Mouse (Mus musculus) E14TG2a.4 (cell line): ENCODE data around the gene Ube2d1.
A peak's percentile ranks its signal among the peaks of the same experiment; 100 is the strongest.

Experiments used
- H3K27me3 ChIP-seq: 2 replicates; pipeline ENCODE4 v1.6.1; 2014; ENCODE audit warnings: low read length, control low read depth; ENCODE audit not compliant: insufficient read depth
- H3K36me3 ChIP-seq: 2 replicates; pipeline ENCODE4 v1.6.1; 2014; ENCODE audit warnings: low read length, control low read depth; ENCODE audit not compliant: insufficient read depth
- H3K4me1 ChIP-seq: replicated peaks from 2 replicates; pipeline ENCODE4 v1.6.1; 2014; ENCODE audit warnings: low read depth, low read length, control low read depth
- H3K4me3 ChIP-seq: replicated peaks from 2 replicates; pipeline ENCODE4 v1.5.1; 2014; ENCODE audit warnings: mild to moderate bottlenecking, low read length
- H3K9me3 ChIP-seq: 2 replicates; pipeline ENCODE4 v1.6.1; 2014; ENCODE audit warnings: low read length, control low read depth
- CTCF ChIP-seq: conservative IDR thresholded peaks from 2 replicates; pipeline ENCODE4 v1.5.1; 2014; ENCODE audit warnings: low read length
- NANOG ChIP-seq: IDR thresholded peaks from 2 replicates; pipeline ENCODE4 v1.6.1; 2014; ENCODE audit warnings: borderline replicate concordance, low read length, mixed read lengths
- POU5F1 ChIP-seq: IDR thresholded peaks from 2 replicates; pipeline ENCODE4 v1.6.1; 2014; ENCODE audit warnings: low read length, borderline replicate concordance

Gene Ube2d1

GRCm38 (mm10) chr10:71285126-71285580 lies at the start of gene Ube2d1:
TSS of gene Ube2d1 (minus strand) at chr10:71285262.
- no peak for TF ChIP-seq CTCF
- TF ChIP-seq NANOG, result no peak
- no peak for TF ChIP-seq POU5F1
- Histone ChIP-seq H3K4me3 (peak within 1 kb of the TSS; percentile 96), H3K9me3 (no peaks in the 10 kb centered on the region), H3K4me1 (peaks cover 32% of the 10 kb centered on the region), H3K27me3 (peaks cover 33% of the 10 kb centered on the region), H3K36me3 (peaks cover 5% of the 10 kb centered on the region; the same call in 1 of the 2 replicates)

- peaks cover 88% of the 10 kb centered on the region for H3K36me3 ChIP-seq
- H3K4me3 ChIP-seq, result no peak overlapping the region
- TF ChIP-seq CTCF, result no peak
- no peak for TF ChIP-seq POU5F1
- no peak for TF ChIP-seq NANOG
- no peaks in the 10 kb centered on the region for H3K27me3 ChIP-seq
- no peaks in the 10 kb centered on the region for H3K9me3 ChIP-seq
- H3K4me1 ChIP-seq, result peaks cover 51% of the 10 kb centered on the region
These were observed 47.8 kb upstream of the Ube2d1 start for GRCm38 (mm10) chr10:71332859-71333258.

DNA sequence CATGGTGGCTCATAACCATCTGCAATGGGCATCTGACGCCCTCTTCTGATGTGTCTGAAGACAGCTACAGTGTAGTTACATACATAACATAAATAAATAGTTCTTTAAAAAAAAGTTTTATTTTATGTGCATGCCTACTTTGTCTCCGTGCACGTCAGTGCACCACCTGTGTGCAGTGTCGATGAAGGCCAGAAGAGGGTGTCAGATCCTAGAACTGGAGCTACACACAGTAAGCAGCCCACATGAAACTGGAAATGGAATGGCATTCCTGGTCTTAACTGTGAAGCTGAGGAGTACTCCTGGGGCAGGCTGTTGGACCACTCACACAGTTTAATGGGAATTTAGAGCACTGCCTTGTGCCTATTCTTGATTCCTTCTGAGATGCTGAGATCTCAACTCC lies 47.3 kb upstream of the Ube2d1 start:
- Histone ChIP-seq H3K9me3 (no peaks in the 10 kb centered on the region), H3K4me3 (no peak overlapping the region), H3K4me1 (peaks cover 51% of the 10 kb centered on the region), H3K27me3 (no peaks in the 10 kb centered on the region), H3K36me3 (peaks cover 92% of the 10 kb centered on the region)
- TF ChIP-seq CTCF (peak; percentile 26; the same call in 1 of the 2 replicates), POU5F1 (no peak)

DNA sequence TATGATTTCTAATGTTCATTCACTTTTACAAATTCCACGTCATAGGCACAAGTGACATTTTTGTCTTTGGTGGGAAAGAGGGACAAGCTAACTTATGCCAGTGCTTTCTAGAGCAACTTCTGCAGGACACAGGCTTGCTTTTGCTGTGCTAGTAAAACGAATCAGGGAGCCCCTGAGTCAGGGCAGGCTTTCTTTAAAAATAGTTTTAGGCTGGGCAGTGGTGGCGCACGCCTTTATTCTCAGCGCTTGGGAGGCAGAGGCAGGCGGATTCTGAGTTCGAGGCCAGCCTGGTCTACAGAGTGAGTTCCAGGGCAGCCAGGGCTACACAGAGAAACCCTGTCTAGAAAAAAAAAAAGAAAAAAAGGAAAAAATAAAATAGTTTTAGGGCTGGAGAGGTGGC lies 46.8 kb upstream of the Ube2d1 start:
- no peaks in the 10 kb centered on the region for H3K9me3 ChIP-seq
- no peaks in the 10 kb centered on the region for H3K27me3 ChIP-seq
- no peak overlapping the region for H3K4me3 ChIP-seq
- no peak for TF ChIP-seq NANOG
- no peak for TF ChIP-seq CTCF
- no peak for TF ChIP-seq POU5F1
- H3K4me1 ChIP-seq, result peaks cover 52% of the 10 kb centered on the region
- H3K36me3 ChIP-seq, result peaks cover 91% of the 10 kb centered on the region

DNA sequence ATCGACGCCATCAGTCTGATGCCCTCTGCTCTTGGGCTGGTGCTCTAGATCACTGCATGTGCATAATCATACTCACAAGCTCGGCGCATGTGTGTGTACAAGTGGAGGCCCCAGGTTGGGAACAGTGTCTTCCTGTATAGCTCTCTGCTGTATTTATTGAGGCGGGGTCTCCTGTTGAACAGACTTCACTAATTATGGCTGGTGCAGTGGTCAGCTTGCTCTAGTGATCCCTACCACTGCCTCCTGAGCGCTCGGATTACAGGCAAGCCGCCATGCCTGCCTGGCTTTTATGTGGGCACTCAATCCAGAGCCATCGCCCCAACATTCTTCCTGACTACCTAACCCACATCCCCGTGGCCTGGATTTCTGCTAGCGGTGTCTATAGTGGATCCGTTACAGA lies 45.0 kb upstream of the Ube2d1 start:
- no peak for TF ChIP-seq NANOG
- TF ChIP-seq POU5F1, result no peak
- H3K4me1 ChIP-seq, result peaks cover 54% of the 10 kb centered on the region
- H3K36me3 ChIP-seq, result peaks cover 73% of the 10 kb centered on the region
- H3K27me3 ChIP-seq, result peaks cover 7% of the 10 kb centered on the region
- no peaks in the 10 kb centered on the region for H3K9me3 ChIP-seq
- no peak overlapping the region for H3K4me3 ChIP-seq

- H3K36me3 ChIP-seq, result peaks cover 65% of the 10 kb centered on the region
- TF ChIP-seq CTCF (no peak), POU5F1 (no peak), NANOG (no peak)
- no peak overlapping the region for H3K4me3 ChIP-seq
- no peaks in the 10 kb centered on the region for H3K9me3 ChIP-seq
- H3K27me3 ChIP-seq, result peaks cover 8% of the 10 kb centered on the region
- H3K4me1 ChIP-seq, result peaks cover 55% of the 10 kb centered on the region
These were observed 44.2 kb upstream of the Ube2d1 start for GRCm38 (mm10) chr10:71329295-71329694.

DNA sequence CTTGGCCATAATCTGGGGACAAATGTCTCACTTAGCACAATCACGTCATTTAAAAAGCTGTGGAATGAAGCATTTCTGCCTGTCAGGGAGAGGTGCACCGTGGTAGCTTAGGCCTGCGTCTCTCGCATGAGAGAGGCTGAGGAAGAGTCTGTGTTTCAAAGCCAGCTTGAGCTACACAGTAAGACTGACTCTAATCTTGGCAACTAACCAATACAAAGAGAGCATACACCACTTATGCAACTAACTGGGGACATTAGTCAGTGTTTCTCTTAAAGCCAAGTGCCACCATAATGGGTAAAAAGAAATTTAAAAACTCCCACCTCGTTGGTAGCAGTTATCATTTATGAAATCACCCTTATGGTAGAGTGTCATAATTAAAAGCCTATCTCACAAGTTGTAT lies 43.8 kb upstream of the Ube2d1 start:
- Histone ChIP-seq H3K27me3 (peaks cover 8% of the 10 kb centered on the region), H3K4me1 (peaks cover 51% of the 10 kb centered on the region), H3K9me3 (no peaks in the 10 kb centered on the region), H3K4me3 (no peak overlapping the region), H3K36me3 (peaks cover 61% of the 10 kb centered on the region)
- TF ChIP-seq NANOG, result no peak
- no peak for TF ChIP-seq CTCF
- TF ChIP-seq POU5F1, result no peak

DNA sequence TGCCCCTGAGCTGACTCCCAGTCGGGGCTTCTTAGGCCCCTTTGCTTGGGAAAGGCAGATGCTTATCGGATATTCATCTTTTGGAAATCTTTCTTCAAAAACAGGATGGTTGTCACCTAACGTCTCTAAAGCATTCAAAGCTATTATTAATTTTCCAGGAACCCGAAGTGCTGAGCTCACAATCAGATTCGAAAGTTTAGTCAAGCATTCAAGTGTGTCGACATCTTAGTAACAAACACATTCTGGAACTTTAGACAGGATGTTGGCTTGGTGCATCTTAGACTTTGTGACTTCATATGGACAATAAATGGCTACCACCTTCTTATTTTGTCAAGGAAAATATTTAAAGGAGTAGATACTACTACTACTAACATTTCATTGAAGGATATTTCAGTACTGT lies 43.3 kb upstream of the Ube2d1 start:
- no peaks in the 10 kb centered on the region for H3K9me3 ChIP-seq
- no peak overlapping the region for H3K4me3 ChIP-seq
- peaks cover 8% of the 10 kb centered on the region for H3K27me3 ChIP-seq
- H3K36me3 ChIP-seq, result peaks cover 56% of the 10 kb centered on the region
- TF ChIP-seq CTCF (no peak), POU5F1 (no peak), NANOG (no peak)
- peaks cover 46% of the 10 kb centered on the region for H3K4me1 ChIP-seq

DNA sequence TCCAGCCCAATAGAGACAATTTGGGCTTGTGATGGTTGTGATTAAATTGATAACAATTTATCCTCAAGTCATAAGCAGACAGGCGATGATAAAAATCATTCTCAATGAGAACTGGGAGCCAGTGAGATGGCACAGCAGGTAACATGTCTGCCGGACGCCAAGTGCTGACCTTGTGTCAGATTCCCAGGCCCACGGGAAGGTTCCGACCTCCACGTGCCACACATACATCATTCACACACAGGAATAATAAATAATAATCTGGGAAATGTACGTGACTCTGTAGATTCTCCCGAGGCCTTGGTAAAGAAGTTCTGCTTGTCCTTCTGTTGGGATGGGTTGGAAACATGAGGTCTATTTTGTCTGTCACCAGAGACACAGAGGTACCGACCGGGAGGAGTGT lies 42.3 kb upstream of the Ube2d1 start:
- Histone ChIP-seq H3K27me3 (peaks cover 9% of the 10 kb centered on the region), H3K4me1 (peaks cover 37% of the 10 kb centered on the region), H3K4me3 (no peak overlapping the region), H3K9me3 (no peaks in the 10 kb centered on the region), H3K36me3 (peaks cover 47% of the 10 kb centered on the region)
- TF ChIP-seq CTCF, result no peak
- TF ChIP-seq POU5F1, result no peak
- TF ChIP-seq NANOG, result no peak

GRCm38 (mm10) chr10:71326789-71327188 lies 41.7 kb upstream of the Ube2d1 start:
- H3K4me1 ChIP-seq, result peaks cover 36% of the 10 kb centered on the region
- H3K27me3 ChIP-seq, result peaks cover 11% of the 10 kb centered on the region
- no peak overlapping the region for H3K4me3 ChIP-seq
- peaks cover 41% of the 10 kb centered on the region for H3K36me3 ChIP-seq
- no peaks in the 10 kb centered on the region for H3K9me3 ChIP-seq
- TF ChIP-seq CTCF (peak; percentile 96), POU5F1 (no peak), NANOG (no peak)
